Mouse (Mus musculus) cerebellum, adult 18-20 months (tissue): Measurements from ENCODE around the gene Sugt1.

Experiments
- DNase-seq, 2 experiments: peaks; one replicate each; pipeline ENCODE4 v3.0.0; 2021

Gene Sugt1

DNA sequence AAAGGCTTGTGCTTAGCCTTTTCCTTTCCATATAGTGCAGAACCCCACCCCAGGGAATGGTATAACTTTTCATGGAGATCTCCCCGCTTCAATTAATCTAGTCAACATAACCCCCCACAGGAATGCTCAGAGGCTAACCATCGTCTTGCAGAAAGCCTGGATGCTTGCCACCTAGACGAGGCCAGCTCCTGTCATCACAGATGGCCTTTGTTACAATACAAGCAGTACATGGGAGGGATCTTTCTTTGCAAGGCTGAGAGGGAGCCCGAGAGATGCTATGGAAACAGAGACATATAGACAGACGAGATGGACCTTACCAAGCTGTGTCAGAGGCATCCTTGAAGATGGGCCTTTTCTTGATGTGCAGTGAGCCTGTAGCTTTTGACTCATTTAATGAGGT, 93.2 kb downstream of the Sugt1 start:
- no peak for DNase-seq
